In the genomic region with DNA sequence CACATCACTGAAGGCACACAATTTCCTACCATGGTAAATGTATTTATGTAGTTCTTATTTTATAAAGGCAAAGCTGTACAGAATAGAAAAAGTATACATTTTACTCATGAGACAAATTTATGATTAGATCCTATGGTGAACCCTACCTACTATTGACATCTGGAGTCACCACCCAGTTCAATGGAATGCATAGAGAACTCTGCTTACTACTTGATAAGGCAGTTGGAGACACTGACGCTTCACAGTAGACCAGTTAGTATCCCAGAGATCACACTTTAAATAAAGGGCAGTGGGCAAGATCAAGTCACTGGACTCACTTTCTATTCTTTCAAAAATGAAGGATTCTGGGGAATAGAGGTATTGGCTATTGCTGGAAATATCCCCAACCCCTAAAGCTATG, we compare ENCODE assay signal across 23 mouse cellular contexts.
"Had no signal": no experiment of that assay in that cellular context is flagged by ENCODE, and none has a peak within 500 bp of the region (broad histone marks: within the 10 kb centered on the region; RNA-seq: fewer than 3 reads in every experiment).

No protein-coding gene starts in this region.

- H3K9ac ChIP-seq: heart, embryonic 13.5 days; heart, embryonic 15.5 days; hindbrain, embryonic 13.5 days; hindbrain, embryonic 15.5 days; kidney, embryonic 15.5 days; limb, embryonic 12.5 days had no signal

- H3K27me3 ChIP-seq: heart, embryonic 13.5 days; heart, embryonic 15.5 days; hindbrain, embryonic 13.5 days; hindbrain, embryonic 15.5 days; kidney, embryonic 15.5 days; limb, embryonic 12.5 days had no signal

- H3K4me3 ChIP-seq: heart, adult 2 months; heart, embryonic 13.5 days; heart, embryonic 15.5 days; hindbrain, embryonic 13.5 days; hindbrain, embryonic 15.5 days; kidney, embryonic 15.5 days; limb, embryonic 10.5 days; limb, embryonic 12.5 days had no signal

- H3K9me3 ChIP-seq: heart, embryonic 13.5 days; heart, embryonic 15.5 days; hindbrain, embryonic 13.5 days; hindbrain, embryonic 15.5 days; kidney, embryonic 15.5 days; limb, embryonic 10.5 days; limb, embryonic 12.5 days had no signal

- DNase-seq: gastrocnemius, postnatal 14 days; gastrocnemius, postnatal 36 days; heart, adult 2 months; heart, postnatal 14 days; heart, postnatal 36 days; kidney, adult 11 months; kidney, adult 2 months; kidney, adult 9 months; kidney, postnatal 14 days; kidney, postnatal 36 days; layer of hippocampus, adult 9-11 months; layer of hippocampus, postnatal 36 days had no signal

- H3K4me2 ChIP-seq: heart, embryonic 11.5 days; heart, embryonic 13.5 days; heart, embryonic 15.5 days; hindbrain, embryonic 13.5 days; hindbrain, embryonic 15.5 days; kidney, embryonic 15.5 days; limb, embryonic 12.5 days had no signal

- ATAC-seq: hindbrain, postnatal 0 days; intestine, embryonic 16.5 days had no signal

- H3K27ac ChIP-seq: heart, adult 2 months; heart, embryonic 13.5 days; heart, embryonic 15.5 days; hindbrain, embryonic 13.5 days; hindbrain, embryonic 15.5 days; hindbrain, postnatal 0 days; kidney, embryonic 15.5 days; kidney, postnatal 0 days; limb, embryonic 10.5 days; limb, embryonic 12.5 days had no signal
